Mouse (Mus musculus) embryonic fibroblast, embryonic 13.5 days (primary cell): ENCODE results near the gene Coq8a. TPM values are rescaled to one million over a fixed set of nuclear protein-coding genes. Genes with fewer than 3 reads are reported as not detected.

Experiments
- H3K27ac ChIP-seq: 2 replicates; pipeline ENCODE4 v1.5.1; 2012; ENCODE audit warnings: low read length, control low read depth, inconsistent platforms; ENCODE audit not compliant: insufficient read depth
- H3K4me1 ChIP-seq: 2 replicates; pipeline ENCODE4 v1.6.1; 2011; ENCODE audit warnings: low read length; ENCODE audit not compliant: control insufficient read depth, insufficient read depth
- H3K4me3 ChIP-seq: 2 replicates; pipeline ENCODE4 v1.5.1; 2011; ENCODE audit warnings: mild to moderate bottlenecking, control low read depth, low read length; ENCODE audit not compliant: insufficient read depth
- CTCF ChIP-seq: IDR thresholded peaks from 2 replicates; pipeline ENCODE4 v1.5.1; 2011; ENCODE audit warnings: mild to moderate bottlenecking, control low read depth, low read length, moderate library complexity, borderline replicate concordance; ENCODE audit not compliant: insufficient read depth
- POLR2A ChIP-seq: IDR thresholded peaks from 2 replicates; pipeline ENCODE4 v1.6.1; 2011; ENCODE audit warnings: low read depth, mild to moderate bottlenecking, control low read depth, low read length, moderate library complexity
- polyA plus RNA-seq: library from polyadenylated mRNA; stranded (reverse); fragments of >200 nt; gene quantifications from 2 replicates; pipeline ENCODE4 v1.2.4, GENCODE M21; 2011; ENCODE audit warnings: low read depth; ENCODE audit not compliant: missing spikeins, insufficient read length

Coq8a gene
- polyA plus RNA-seq, 1 experiment, result 3.3 TPM

GRCm38 (mm10) chr1:180200722-180201121 is 1.3 kb upstream of the Coq8a start:
- no peak overlapping the region for H3K4me3 ChIP-seq
- TF ChIP-seq CTCF (no peak), POLR2A (no peak)

GRCm38 (mm10) chr1:180199715-180200050 is 281 bp upstream of the Coq8a start:
- no peak for TF ChIP-seq POLR2A
- no peak for TF ChIP-seq CTCF
- Histone ChIP-seq H3K27ac (no peak overlapping the region), H3K4me3 (no peak overlapping the region), H3K4me1 (0 out of 2 replicates have a peak, but pooled peaks cover 3% of the 10 kb centered on the region)

More at GRCm38 (mm10) chr1:180200722-180201121, 1.3 kb upstream of the Coq8a start:
- Histone ChIP-seq H3K4me1 (no peaks in the 10 kb centered on the region), H3K27ac (no peak overlapping the region)

- Histone ChIP-seq H3K4me1 (0 out of 2 replicates have a peak, but pooled peaks cover 3% of the 10 kb centered on the region), H3K4me3 (no peak overlapping the region), H3K27ac (no peak overlapping the region)
- TF ChIP-seq CTCF (no peak), POLR2A (no peak)
These were observed 1.4 kb downstream of the Coq8a start for GRCm38 (mm10) chr1:180197956-180198355.

- TF ChIP-seq POLR2A, result no peak
- TF ChIP-seq CTCF, result no peak
- Histone ChIP-seq H3K27ac (no peak overlapping the region), H3K4me3 (no peak overlapping the region), H3K4me1 (0 out of 2 replicates have a peak, but pooled peaks cover 3% of the 10 kb centered on the region)
These were observed 2.9 kb downstream of the Coq8a start for GRCm38 (mm10) chr1:180196508-180196907.

GRCm38 (mm10) chr1:180195703-180196381 is 3.6 kb downstream of the Coq8a start:
- Histone ChIP-seq H3K4me1 (0 out of 2 replicates have a peak, but pooled peaks cover 3% of the 10 kb centered on the region), H3K27ac (no peak overlapping the region), H3K4me3 (peak overlapping the region; percentile 61)
- TF ChIP-seq CTCF, result no peak
- TF ChIP-seq POLR2A, result peak; percentile 49

- Histone ChIP-seq H3K27ac (no peak overlapping the region), H3K4me1 (0 out of 2 replicates have a peak, but pooled peaks cover 3% of the 10 kb centered on the region), H3K4me3 (peak overlapping the region; percentile 61)
- TF ChIP-seq CTCF (no peak), POLR2A (no peak)
These were observed 4.5 kb downstream of the Coq8a start for GRCm38 (mm10) chr1:180194781-180195471.

DNA sequence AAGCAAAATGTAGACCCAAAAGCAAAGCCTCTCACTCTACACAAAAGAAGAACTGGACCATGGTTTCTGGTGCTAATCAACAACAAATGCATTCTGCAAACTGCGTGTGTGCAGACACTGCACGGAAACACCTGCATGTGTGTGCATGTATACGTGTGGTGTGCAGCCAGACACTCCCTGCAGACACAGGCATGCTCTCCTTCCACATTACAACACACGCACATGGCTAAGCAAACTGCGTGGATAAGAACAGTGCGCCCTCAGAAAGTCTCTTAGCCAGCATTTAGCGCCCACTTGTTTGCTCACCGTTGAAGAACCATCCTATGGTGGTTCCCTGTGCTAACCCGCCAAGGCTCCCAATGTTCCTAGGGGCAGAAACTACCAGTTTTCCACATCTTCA is 5.4 kb downstream of the Coq8a start:
- TF ChIP-seq POLR2A, result no peak
- no peak for TF ChIP-seq CTCF
- Histone ChIP-seq H3K27ac (no peak overlapping the region), H3K4me1 (0 out of 2 replicates have a peak, but pooled peaks cover 3% of the 10 kb centered on the region), H3K4me3 (no peak overlapping the region)

DNA sequence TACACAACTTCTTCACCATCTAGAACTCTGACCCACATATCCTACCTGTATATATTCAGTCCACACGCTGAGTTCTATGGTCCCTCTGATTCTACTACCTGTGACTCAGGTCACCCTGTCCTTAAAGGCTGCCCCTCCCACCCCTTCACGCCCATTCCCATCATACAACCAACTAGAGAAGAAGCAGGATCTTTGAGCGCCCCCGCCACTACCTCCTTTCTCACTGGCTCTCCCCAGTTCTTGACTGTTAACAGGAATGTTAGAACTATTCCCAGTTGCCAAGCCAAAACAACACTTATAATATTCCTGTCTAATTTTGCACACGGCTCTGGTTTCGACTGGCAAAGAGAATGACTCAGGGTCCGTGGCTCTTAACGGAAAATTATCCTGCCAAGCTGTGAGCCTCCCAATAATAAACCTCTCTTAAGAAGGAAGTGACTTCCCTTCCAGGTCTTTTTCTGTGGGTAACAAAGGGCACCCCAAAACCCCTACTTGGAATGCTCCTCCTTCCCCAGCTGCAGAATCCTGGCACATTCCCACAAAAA is 5.9 kb downstream of the Coq8a start:
- Histone ChIP-seq H3K27ac (no peak overlapping the region), H3K4me1 (0 out of 2 replicates have a peak, but pooled peaks cover 3% of the 10 kb centered on the region), H3K4me3 (no peak overlapping the region)
- TF ChIP-seq CTCF (no peak), POLR2A (no peak)

GRCm38 (mm10) chr1:180192866-180193265 is 6.5 kb downstream of the Coq8a start:
- TF ChIP-seq CTCF, result no peak
- no peak for TF ChIP-seq POLR2A
- H3K4me1 ChIP-seq, result 0 out of 2 replicates have a peak, but pooled peaks cover 3% of the 10 kb centered on the region
- no peak overlapping the region for H3K4me3 ChIP-seq
- H3K27ac ChIP-seq, result no peak overlapping the region
